Mouse (Mus musculus) adrenal gland, postnatal 14 days (tissue): Measurements from ENCODE around the gene Dnah14. TPM values are rescaled to one million over a fixed set of nuclear protein-coding genes. Genes with fewer than 3 reads are reported as not detected.
"Not testable (repeated sequence)": the region's sequence is repeated elsewhere in the genome, so short reads cannot be mapped to it uniquely, and the experiment has no call there.

Experiments used
- DNase-seq: peaks from one replicate; pipeline ENCODE4 v3.0.0; 2021; ENCODE audit warnings: mixed read lengths
- total RNA-seq: library from RNA; stranded (reverse); gene quantifications from 2 replicates; pipeline ENCODE4 v1.2.3, GENCODE M21; 2021

Dnah14 gene
- total RNA-seq, 1 experiment from 2014 or later: 0.30 TPM

GRCm38 (mm10) chr1:181599376-181599775, 23.0 kb downstream of the Dnah14 start:
- no peak for DNase-seq

DNA sequence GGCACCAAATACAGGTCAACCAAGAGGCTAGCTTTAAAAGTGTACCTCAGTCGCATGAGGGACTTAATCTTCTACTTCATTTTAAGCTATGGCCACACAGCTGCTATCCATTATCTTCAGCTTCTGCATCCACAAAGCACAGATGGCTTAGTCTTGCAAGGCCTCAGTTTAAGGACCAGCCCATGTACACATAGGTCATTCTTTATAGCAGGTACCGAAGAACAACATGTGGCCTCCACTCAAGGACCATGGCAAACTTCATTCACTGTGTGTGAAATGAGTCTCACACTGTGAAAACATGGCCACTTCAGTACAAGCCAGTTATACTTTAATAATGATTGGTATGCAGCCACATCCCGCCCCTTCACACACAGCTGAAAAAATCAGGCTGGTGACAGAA, 34.8 kb downstream of the Dnah14 start:
- no peak for DNase-seq

DNA sequence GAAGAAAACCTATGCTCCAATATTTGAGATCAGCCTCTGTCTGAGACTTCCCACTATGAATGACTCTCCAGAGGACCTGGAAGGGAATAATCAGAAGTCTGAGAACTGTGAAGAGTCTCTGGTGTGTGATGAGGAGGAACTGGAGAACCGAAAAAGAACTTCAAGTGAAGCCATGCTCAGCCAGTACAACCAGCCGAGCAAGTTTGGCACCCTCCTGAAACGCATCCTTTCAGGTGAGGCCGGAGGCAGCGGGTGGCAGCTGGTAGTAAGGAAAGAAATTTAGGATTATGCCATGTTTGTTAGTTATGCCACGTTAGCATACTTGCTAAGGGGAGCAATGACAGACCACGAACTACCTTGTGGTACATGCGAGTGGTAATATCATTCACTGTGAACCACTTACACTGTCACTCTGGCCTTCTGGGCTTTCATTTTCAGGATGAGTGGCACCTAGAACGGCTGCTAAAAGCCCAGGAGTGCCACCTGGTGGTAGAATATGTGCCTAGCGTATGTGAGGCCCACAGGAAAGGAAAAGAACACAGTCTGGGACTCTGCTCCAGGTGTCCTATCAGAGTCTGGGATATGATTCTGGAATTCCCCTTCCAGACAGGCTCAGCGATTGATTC, 39.6 kb downstream of the Dnah14 start:
- peak; percentile 84 for DNase-seq

GRCm38 (mm10) chr1:181617332-181617731, 41.0 kb downstream of the Dnah14 start:
- DNase-seq: peak; percentile 60

DNA sequence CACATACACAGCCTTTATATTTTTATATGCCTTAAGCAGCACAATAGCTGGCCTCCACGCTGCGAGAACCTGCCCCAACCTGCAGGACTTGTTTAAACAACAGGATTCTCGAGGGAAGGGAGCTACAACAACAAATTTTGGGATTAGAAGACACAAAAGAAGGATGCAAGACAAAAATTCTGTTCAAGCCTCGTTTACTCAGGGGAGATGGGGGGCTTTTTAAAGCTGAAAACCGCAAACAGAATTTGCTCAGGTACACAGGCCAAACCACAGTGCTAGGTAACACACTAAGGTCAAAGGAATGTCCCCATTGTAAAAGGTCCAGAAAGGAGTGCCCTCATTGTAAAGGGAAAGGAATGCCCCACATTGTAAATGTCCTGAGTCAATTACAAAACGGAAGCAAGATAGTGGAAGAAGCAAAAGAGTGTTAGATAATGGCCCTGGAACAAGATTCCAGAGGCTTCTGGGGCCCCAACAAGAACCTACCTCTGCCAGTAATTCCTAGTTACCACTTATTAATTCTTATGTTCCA, 46.9 kb downstream of the Dnah14 start:
- DNase-seq: no peak

- no peak for DNase-seq
These were observed 48.5 kb downstream of the Dnah14 start for GRCm38 (mm10) chr1:181624876-181625275.

- DNase-seq: peak; percentile 9
These were observed 51.9 kb downstream of the Dnah14 start for GRCm38 (mm10) chr1:181628276-181628675.

DNA sequence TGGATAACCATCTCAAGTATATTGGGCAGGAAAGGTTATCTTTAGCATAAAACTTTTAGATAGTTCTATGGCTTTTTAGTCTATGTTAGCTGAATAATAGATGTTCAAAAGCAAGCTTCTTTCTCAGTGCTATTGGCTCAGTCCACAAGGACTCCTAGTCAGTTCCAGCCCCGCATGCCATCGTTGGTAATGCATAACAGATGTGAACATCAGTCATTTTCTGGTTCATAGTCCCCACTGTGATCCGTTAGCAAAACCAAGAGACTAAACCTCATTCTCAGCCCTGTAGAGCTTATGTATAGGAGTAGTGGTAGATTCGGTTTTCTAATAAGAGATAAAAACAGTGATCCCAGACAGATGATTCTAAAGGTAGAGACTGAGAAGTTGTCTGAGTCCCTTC, 55.0 kb downstream of the Dnah14 start:
- no peak for DNase-seq

DNA sequence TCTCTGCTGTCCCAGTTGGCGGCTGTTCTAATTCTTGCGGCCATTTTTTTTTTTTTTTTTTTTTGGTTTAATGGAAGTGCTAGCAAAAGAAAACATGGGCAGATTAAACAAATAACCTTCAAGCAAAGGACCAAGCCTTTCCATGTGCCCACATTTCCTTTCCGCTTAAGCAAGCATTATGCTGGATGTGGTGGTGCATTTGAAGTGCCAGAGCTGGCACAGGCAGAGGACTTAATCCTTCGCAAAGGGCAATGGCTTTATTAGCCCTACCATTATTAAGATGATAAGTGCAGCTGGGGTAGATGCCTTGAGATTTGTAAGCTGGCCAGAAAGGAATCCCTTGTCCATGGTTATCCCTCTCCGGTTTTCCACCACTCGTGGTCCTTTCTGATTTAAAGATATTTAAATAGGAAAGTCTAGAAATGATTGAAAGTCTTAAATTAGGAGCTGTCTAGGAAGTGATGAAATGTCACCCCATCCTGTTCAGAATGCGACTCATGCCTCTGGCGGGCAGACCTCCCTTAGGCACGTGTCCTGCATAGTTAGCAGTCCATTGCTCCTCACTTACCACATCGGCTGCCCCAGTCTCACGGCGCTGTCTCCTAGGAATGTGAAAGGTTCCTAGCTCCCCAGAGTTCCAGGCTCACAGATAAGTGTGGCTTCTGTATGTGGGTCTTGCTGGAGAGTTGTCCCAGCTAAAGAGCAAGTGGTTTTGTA, 61.8 kb downstream of the Dnah14 start:
- no peak for DNase-seq

DNA sequence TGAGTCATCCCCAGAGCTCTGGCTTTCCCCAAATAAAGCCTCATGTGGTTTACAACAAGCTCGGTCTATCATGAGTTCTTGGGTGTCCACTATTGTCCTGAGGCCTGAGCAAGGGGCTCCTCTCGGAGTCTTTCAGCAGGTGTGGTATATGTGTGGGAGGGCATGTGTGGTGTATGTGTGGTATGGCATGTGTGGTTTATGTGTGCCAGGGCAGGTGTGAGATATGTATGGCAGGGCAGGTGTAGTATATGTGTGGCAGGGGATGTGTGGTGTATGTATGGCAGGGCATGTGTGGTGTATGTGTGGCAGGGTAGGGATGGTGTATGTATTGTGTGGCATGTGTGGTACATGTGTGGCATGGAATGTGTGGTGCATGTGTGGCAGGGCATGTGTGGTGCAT, 64.0 kb downstream of the Dnah14 start:
- no peak for DNase-seq

DNA sequence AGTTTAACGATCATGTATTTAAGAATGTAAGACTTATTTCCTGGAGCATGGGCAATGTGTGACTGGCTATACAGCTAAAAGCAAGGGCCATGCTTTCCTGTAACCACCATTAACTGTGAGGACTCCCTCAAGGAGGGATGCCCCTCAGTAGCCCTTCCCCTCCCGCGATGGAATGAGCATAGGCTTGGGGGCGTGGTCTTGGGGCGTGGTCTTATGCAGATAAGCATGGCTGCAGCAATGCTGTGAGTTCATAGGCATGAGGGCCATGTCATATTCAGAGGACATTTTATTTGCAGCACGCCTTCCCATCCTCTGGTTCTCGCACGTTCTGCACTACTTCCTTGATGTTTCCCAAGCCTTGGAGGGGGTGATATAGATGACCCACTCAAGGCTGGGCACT, 71.1 kb downstream of the Dnah14 start:
- no peak for DNase-seq

DNA sequence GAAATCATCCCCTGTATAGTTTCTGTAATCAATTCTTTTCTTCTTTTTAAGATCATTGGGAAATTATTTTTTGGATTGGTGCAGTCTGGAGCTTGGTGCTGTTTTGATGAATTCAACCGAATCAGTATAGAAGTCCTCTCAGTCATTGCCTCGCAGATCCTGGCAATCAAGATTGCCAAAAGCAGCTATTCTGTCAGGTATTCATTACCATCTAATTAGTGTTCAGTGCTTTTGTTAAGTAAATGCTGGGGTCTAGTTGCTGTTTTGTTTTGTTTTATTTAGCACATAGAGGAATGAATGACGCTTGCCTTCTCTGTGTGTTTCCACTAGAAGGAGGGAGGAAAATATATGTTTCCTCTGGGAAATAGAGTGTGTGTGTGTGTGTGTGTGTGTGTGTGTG, 77.1 kb downstream of the Dnah14 start:
- DNase-seq: no peak

DNA sequence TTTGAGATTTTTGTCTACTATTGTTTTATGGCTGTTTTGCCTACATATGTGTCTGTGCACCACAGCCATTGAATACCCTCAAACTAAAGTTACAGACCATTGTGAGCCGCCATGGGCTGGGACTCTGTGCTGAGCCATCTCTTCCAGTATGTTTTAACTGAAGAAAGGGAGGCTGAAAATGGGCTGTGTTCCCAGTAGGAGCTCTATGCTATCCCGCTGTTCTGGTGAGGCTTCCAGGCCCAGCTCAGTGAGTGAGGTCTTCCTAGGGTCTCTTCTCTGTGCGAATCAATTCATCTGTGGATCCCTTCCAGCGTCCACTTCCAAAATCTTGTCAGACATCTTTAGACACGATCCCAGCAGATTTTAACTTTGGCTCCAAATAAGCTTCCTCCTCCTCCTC, 80.1 kb downstream of the Dnah14 start:
- DNase-seq: no peak

GRCm38 (mm10) chr1:181666801-181667200, 90.4 kb downstream of the Dnah14 start:
- peak; percentile 17 for DNase-seq

- DNase-seq: no peak
These were observed 118.6 kb downstream of the Dnah14 start for GRCm38 (mm10) chr1:181694729-181695498.

GRCm38 (mm10) chr1:181728707-181729106, 152.3 kb downstream of the Dnah14 start:
- peak; percentile 37 for DNase-seq

DNA sequence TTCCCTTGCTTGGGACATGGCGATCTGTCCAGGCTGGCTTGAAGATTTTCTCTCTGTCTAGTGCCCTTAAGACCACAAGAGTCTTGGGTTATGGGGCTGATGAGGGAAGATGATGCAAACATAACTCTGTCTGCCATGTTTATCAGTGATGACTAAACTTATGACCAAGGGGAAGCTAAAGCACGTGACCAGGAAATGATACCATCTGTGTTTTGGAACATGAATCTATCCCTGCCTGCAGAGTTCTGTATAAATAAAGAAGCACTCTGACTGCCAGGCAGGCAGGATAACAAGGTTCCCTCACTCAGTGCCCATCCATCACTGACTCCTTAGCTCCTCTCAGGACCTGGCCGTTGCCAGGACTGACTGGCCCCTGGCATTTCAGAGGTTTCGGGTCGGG, 157.2 kb downstream of the Dnah14 start:
- no peak for DNase-seq

GRCm38 (mm10) chr1:181740259-181740658, 163.9 kb downstream of the Dnah14 start:
- no peak for DNase-seq

GRCm38 (mm10) chr1:181742251-181742885, 166.0 kb downstream of the Dnah14 start:
- DNase-seq: no peak

- DNase-seq: no peak
These were observed 193.0 kb downstream of the Dnah14 start for GRCm38 (mm10) chr1:181769392-181769791.

DNA sequence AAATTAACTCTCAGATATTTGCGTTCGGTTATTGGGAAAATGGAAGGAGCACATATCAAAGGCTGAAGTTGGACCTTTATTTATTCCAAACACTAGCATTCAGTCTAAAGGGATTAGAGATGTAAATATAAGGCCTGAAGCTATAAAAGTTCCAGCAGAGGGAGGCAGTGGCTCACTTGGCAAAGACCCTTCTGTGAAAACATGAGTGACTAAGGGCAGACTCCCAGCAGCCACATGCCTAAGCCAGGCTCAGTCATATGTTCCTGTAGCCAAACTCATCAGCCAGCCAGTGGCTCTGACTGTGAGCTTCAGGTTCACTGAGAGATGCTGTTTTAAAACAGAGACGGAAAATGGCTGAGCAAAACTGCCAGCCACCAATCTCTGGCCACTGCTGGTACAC, 195.5 kb downstream of the Dnah14 start:
- DNase-seq: no peak

DNA sequence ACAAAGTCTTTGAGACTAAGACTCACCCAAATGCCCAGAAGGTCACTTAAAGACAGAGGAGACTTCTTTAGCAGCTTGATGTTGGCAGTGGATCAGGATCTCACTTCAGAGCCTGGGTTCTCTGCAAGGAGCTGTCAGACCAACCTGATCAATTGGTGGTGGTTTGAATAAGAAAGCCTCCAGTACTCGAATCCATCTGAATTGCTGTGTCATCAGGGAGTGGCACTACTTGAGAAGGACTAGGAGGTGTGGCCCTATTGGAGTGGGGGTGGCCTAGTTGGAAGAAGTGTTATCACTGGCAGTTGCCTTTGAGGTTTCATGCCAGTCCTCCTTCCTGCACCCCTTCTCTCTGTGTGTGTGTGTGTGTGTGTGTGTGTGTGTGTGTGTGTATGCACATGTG, 200.2 kb downstream of the Dnah14 start:
- no peak for DNase-seq

DNA sequence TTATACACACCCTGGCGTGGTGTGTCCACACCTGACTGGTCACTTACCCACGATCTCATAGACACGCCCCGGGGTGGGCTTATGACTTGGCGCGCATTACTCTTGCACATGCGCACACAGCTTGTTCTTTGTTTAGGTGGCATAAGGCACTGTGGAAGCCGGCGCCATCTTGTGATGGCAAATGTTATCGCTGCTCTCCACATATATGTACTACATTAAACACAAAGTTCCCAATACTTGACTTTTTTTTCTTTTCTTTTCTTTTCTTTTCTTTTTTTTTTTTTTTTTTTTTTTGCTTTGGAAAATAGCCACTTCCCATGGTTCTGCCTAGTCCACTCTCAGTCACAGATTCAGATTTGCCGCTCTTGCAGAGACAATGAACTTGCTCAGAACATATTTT, 206.2 kb downstream of the Dnah14 start:
- DNase-seq: not testable (repeated sequence)
